Mouse (Mus musculus): Measurements from ENCODE around the gene Arid1a.

DNA sequence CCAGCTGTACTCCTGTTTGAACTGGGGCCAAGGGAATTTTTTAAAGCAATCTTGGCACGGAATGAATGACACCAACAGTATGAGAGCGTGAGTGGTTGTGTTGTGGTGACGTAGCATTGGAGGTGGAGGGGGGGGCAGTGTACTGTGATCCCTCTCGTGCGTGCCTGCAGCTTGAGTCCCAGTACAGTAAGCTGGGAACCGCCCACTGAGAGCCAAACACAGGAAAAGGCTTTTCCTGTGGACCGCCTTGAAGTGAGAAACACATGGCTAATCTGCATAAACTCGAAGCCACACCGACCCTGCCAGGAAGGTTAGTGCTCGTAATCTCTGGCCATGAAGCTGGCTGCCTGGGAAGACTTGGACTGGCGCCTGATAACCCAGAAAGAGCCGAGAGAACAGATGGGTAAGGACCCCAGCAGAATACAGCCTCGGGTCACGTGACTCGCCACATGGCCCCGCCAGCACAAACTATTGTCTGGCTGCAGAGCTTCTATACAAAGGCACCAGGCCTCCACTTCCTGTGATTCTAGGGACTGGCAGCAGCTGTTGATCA, 27.0 kb downstream of the Arid1a start:
- TF ChIP-seq POLR2A (IDR thresholded peaks at IDR 0.05; ENCODE audit: extremely low read depth, insufficient read depth, low read length) (no peak), CTCF (IDR thresholded peaks at IDR 0.05; ENCODE audit: low read depth, low read length) (no peak)
